Mouse (Mus musculus) cortical plate, adult 2 months (tissue): Measurements from ENCODE around the gene D630045J12Rik. TPM values are rescaled to one million over a fixed set of nuclear protein-coding genes. Genes with fewer than 3 reads are reported as not detected.

Experiments
- H3K27ac ChIP-seq: fragments of 200-500 bp; 2 replicates; pipeline ENCODE4 v1.5.1; 2012; ENCODE audit warnings: low read length, control low read depth, inconsistent platforms; ENCODE audit not compliant: insufficient read depth
- H3K4me1 ChIP-seq: fragments of 200-500 bp; 2 replicates; pipeline ENCODE4 v1.6.1; 2011; ENCODE audit warnings: low read length; ENCODE audit not compliant: control insufficient read depth, insufficient read depth
- H3K4me3 ChIP-seq: fragments of 200-500 bp; 2 replicates; pipeline ENCODE4 v1.5.1; 2011; ENCODE audit warnings: mild to moderate bottlenecking, low read length, control low read depth; ENCODE audit not compliant: insufficient read depth
- CTCF ChIP-seq: fragments of 200-500 bp; IDR thresholded peaks from 2 replicates; pipeline ENCODE4 v1.5.1; 2011; ENCODE audit warnings: mild to moderate bottlenecking, control low read depth, low read length; ENCODE audit not compliant: insufficient read depth; ENCODE audit errors: extremely low read depth
- POLR2A ChIP-seq: fragments of 200-500 bp; IDR thresholded peaks from 2 replicates; pipeline ENCODE4 v1.6.1; 2011; ENCODE audit warnings: mild to moderate bottlenecking, low read length, control low read depth; ENCODE audit not compliant: insufficient read depth; ENCODE audit errors: extremely low read depth
- polyA plus RNA-seq: library from polyadenylated mRNA; depleted of rRNA; stranded (reverse); fragments of >200 nt; gene quantifications from 2 replicates; pipeline ENCODE4 v1.2.3, GENCODE M21; 2012

The D630045J12Rik gene
- polyA plus RNA-seq, 1 experiment: 20.4 TPM

- no peak for TF ChIP-seq POLR2A
- TF ChIP-seq CTCF: no peak
- H3K4me3 ChIP-seq: no peak overlapping the region
- no peaks in the 10 kb centered on the region for H3K4me1 ChIP-seq
- H3K27ac ChIP-seq: no peak overlapping the region
These were observed 128.3 kb downstream of the D630045J12Rik start for GRCm38 (mm10) chr6:38125462-38125861.

DNA sequence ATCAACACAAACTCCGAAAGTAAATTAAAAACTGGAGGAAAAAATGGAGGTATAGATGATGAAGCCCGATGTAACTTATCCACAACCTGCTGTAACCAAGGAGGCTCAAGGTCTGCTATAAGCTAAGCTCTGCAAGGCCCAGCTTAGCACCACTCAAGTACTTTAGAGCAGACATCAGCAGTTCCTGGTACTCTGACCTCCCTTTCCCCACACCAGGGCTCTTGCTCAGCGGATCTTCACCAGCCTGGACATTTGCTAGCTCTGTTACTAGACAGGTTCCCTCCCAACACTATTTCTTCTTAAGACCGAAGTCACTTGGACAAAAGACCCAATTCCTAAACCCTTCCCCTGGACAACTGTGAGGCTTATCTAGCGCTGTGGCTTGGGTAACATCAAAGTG is 128.9 kb downstream of the D630045J12Rik start:
- Histone ChIP-seq H3K4me3 (no peak overlapping the region), H3K27ac (no peak overlapping the region), H3K4me1 (no peaks in the 10 kb centered on the region)
- no peak for TF ChIP-seq POLR2A
- TF ChIP-seq CTCF: no peak

GRCm38 (mm10) chr6:38124207-38124835 is 129.5 kb downstream of the D630045J12Rik start, which contains the start of gene Atp6v0a4:
TSS of gene Atp6v0a4 (minus strand) at chr6:38124586.
- no peak within 1 kb of the TSS for H3K4me3 ChIP-seq
- no peak within 1 kb of the TSS for H3K27ac ChIP-seq
- no peaks in the 10 kb centered on the region for H3K4me1 ChIP-seq
- TF ChIP-seq POLR2A: no peak
- TF ChIP-seq CTCF: no peak

DNA sequence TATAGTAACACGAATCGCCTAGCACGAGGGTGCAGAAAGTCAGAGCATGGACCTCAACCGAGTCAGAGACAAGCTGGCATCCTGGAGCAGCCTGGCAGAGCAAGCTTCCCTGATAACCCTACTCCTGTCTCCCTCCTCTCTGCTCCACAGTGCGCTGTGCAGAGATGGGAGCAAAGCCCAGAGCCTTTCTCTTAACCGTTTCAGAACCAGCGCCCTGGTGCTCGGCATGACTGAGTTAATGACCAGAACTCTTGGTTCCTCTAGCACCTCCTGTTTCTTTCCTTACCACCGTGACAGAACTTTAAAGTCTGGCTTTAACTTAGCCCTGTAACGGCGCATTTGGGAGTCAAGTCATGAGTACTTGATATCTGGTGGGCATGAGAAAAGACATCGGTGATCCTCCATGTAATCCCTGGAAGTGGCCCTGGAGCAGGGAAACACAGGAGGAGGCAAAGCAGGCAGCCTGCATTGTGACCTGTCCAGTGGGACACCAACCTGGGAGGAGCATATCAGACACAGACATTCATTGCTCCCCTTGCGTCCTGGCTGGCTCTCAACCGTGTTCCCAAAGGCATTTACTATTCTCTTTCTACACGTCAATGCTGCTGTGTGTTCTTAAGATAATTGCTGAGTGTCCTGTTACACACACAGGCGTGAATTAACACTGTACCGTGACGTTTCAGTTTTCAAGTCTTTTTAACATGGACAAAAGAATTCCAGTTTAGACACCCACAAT is 130.2 kb downstream of the D630045J12Rik start:
- no peak overlapping the region for H3K4me3 ChIP-seq
- TF ChIP-seq POLR2A: no peak
- no peak for TF ChIP-seq CTCF
- no peak overlapping the region for H3K27ac ChIP-seq
- H3K4me1 ChIP-seq: no peaks in the 10 kb centered on the region

DNA sequence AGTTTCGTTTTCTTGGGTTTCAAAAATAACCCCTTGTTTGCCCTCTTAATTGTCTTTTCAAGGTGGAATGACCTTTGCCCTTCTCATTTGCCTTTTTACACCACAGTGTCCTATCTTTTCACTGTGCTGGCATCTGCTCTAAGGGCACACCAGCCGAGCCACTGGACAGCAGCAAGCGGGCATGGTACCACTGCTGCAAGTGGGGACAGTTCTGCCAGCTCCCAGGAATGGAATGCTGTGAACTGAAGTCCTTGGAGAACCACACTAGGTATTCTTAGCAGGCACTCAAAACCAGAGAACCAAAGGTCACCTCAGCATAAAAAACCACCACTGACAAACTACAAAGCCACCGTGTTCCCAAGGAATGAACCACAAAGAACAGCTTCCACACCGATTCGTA is 131.0 kb downstream of the D630045J12Rik start:
- Histone ChIP-seq H3K4me3 (no peak overlapping the region), H3K4me1 (no peaks in the 10 kb centered on the region)
- TF ChIP-seq CTCF (no peak), POLR2A (no peak)

GRCm38 (mm10) chr6:38121843-38122242 is 132.0 kb downstream of the D630045J12Rik start:
- H3K4me3 ChIP-seq: no peak overlapping the region
- no peaks in the 10 kb centered on the region for H3K4me1 ChIP-seq
- H3K27ac ChIP-seq: no peak overlapping the region
- TF ChIP-seq POLR2A (no peak), CTCF (no peak)

More for the DNA sequence above, 131.0 kb downstream of the D630045J12Rik start:
- H3K27ac ChIP-seq: no peak overlapping the region

GRCm38 (mm10) chr6:38120681-38121371 is 133.0 kb downstream of the D630045J12Rik start:
- H3K27ac ChIP-seq: no peak overlapping the region
- H3K4me3 ChIP-seq: no peak overlapping the region
- no peak for TF ChIP-seq CTCF
- TF ChIP-seq POLR2A: no peak
- H3K4me1 ChIP-seq: no peaks in the 10 kb centered on the region

DNA sequence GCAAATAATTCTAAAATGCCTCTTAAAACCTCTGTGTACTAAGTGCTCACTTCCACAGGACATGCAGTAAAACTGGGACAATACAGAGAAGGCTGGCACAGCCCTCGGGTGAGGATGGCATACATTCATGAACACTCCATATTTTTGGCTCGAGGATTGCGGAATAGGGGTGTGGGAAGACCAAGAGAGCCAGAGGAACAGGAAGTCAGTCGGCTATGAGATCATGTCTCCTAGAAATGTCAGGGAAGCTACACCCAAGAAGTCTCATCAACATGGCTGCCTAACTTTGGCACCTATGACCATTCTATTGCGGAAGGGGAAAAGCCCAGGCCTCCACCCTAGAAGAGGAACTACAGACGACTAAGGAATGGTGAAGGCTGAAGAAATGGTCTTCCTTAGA is 135.5 kb downstream of the D630045J12Rik start:
- no peaks in the 10 kb centered on the region for H3K4me1 ChIP-seq
- H3K4me3 ChIP-seq: no peak overlapping the region
- no peak for TF ChIP-seq POLR2A
- no peak for TF ChIP-seq CTCF
- H3K27ac ChIP-seq: no peak overlapping the region

DNA sequence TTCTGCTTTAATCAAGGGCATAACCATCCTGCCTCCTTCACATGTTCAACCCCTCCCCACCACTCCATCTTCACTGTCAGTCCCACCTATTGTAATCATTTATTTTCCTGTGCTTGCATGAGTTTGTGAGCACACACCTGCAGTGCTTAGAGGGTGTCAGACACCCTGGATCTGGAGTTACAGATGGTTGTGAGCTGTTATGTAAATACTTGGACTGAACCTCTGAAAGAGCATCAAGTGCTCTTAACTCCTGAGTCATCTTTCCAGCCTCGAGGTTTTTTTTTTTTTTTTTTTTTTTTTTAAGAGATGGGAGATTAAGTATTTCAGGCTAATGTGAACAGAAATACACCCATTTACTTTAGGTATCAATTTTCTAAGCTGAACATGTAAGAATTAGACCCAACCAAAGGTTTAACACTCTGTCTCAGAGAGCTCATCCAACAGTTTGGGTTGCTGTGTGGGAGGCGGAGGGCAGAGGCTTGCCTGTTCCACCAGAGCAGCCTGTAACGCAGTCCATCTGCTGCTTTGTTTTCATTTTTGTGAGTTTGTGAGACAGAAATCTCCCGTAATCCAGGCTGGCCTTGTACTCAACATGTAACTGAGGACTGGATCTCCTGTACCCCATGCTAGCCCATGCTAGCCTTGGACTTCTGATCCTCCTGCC is 137.6 kb downstream of the D630045J12Rik start:
- H3K27ac ChIP-seq: no peak overlapping the region
- no peak overlapping the region for H3K4me3 ChIP-seq
- TF ChIP-seq CTCF (no peak), POLR2A (no peak)
- no peaks in the 10 kb centered on the region for H3K4me1 ChIP-seq
